Mouse (Mus musculus) liver, embryonic 14.5 days (tissue): ENCODE measurements at regions not wholly inside any gene's neighbourhood (a gene's known extent, or its start where the extent isn't known, plus 50 kb on each side); places are given as distances from the start of the nearest gene placed in this dataset.

Experiments used
- CTCF ChIP-seq: IDR thresholded peaks from 2 replicates; pipeline ENCODE4 v1.5.1; 2016; ENCODE audit warnings: antibody characterized with exemption, low read depth, control low read depth
- EP300 ChIP-seq: IDR thresholded peaks from 2 replicates; pipeline ENCODE4 v1.6.1; 2016; ENCODE audit warnings: antibody characterized with exemption, low read depth

DNA sequence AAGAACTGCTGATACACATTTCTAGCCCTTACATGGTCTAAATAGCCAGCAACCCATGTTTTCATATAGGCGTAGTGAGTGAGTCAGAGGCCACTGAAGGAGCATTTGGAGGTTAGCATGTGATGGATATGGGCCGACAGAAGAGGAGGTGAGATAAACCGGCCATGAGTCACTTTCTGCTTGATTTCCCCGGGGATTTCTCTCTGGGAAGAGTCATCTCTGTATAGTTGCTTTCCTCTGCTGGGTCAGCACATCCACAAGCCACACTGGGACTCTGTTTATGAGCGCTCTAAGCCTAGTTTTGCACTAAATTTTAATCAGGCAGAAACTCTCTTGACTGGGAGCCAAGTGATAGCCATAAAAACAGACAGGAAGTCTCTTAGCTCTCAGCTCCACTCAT is 142.2 kb downstream of the Slc30a10 start:
- TF ChIP-seq CTCF = no peak
- TF ChIP-seq EP300 = no peak
